Mouse (Mus musculus): ENCODE data around the gene Kdm4b. TPM values are rescaled to one million over a fixed set of nuclear protein-coding genes. Genes with fewer than 3 reads are reported as not detected.

Gene Kdm4b
- polyA plus RNA-seq, 1 experiment from 2014 or later: 36.9 TPM

GRCm38 (mm10) chr17:56350694-56351093 lies 24.8 kb downstream of the Kdm4b start:
- H3K4me1 ChIP-seq: no peaks in the 10 kb centered on the region
- 0 out of 2 replicates have a peak overlapping the region, but pooled peaks have one; percentile 21 for H3K9ac ChIP-seq
- no peaks in the 10 kb centered on the region for H3K27me3 ChIP-seq
- peaks cover 51% of the 10 kb centered on the region for H3K36me3 ChIP-seq
- no peak; the same call in 1 of the 2 replicates for ATAC-seq (ENCODE audit: insufficient number of reproducible peaks, insufficient read depth, low FRiP score, low TSS enrichment, low read depth)
- no peak overlapping the region for H3K27ac ChIP-seq
- no peak overlapping the region for H3K4me3 ChIP-seq
- WGBS: 40% methylated on average over 2 of the region's 2 CpGs
- no peak overlapping the region for H3K4me2 ChIP-seq
- no peaks in the 10 kb centered on the region for H3K9me3 ChIP-seq

GRCm38 (mm10) chr17:56356921-56357885 lies 31.3 kb downstream of the Kdm4b start:
- 76% methylated on average over 9 of the region's 9 CpGs for WGBS
- Histone ChIP-seq H3K4me3 (no peak overlapping the region), H3K27ac (no peak overlapping the region), H3K27me3 (no peaks in the 10 kb centered on the region), H3K4me2 (no peak overlapping the region), H3K9ac (no peak overlapping the region), H3K9me3 (no peaks in the 10 kb centered on the region), H3K4me1 (no peaks in the 10 kb centered on the region), H3K36me3 (peaks cover 87% of the 10 kb centered on the region)
- no peak for ATAC-seq (ENCODE audit: insufficient number of reproducible peaks, insufficient read depth, low FRiP score, low TSS enrichment, low read depth)

GRCm38 (mm10) chr17:56359183-56359725 lies 33.4 kb downstream of the Kdm4b start:
- Histone ChIP-seq H3K9ac (no peak overlapping the region), H3K4me1 (no peaks in the 10 kb centered on the region), H3K36me3 (peaks cover 88% of the 10 kb centered on the region), H3K4me3 (no peak overlapping the region), H3K27me3 (no peaks in the 10 kb centered on the region), H3K27ac (no peak overlapping the region), H3K9me3 (no peaks in the 10 kb centered on the region), H3K4me2 (no peak overlapping the region)
- WGBS: 84% methylated on average over 3 of the region's 3 CpGs
- no peak for ATAC-seq (ENCODE audit: insufficient number of reproducible peaks, insufficient read depth, low FRiP score, low TSS enrichment, low read depth)

DNA sequence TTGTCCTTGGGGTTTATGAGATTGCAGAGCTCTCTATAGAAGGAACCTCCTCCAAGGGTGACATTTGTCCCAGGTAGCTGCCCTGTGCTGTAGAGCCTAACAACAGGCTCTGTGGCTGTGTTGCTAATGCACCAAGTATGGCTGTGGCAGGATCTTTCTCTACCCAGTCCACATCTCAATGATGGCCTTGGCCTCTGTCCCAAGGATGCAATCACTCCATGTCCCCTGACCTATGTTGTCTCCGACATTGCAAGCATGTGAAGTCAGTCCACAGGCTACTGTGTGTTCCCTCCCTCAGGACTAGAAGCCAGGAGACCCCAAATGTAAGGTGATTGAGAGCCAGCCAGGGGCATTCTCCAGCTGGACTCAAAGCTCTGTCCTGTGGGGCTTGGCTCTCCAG lies 34.0 kb downstream of the Kdm4b start:
- Histone ChIP-seq H3K4me1 (no peaks in the 10 kb centered on the region), H3K4me2 (no peak overlapping the region), H3K27me3 (no peaks in the 10 kb centered on the region), H3K36me3 (peaks cover 82% of the 10 kb centered on the region), H3K9ac (no peak overlapping the region), H3K4me3 (no peak overlapping the region), H3K9me3 (no peaks in the 10 kb centered on the region), H3K27ac (no peak overlapping the region)
- 97% methylated on average over 1 of the region's 1 CpGs for WGBS
- no peak for ATAC-seq (ENCODE audit: insufficient number of reproducible peaks, insufficient read depth, low FRiP score, low TSS enrichment, low read depth)

DNA sequence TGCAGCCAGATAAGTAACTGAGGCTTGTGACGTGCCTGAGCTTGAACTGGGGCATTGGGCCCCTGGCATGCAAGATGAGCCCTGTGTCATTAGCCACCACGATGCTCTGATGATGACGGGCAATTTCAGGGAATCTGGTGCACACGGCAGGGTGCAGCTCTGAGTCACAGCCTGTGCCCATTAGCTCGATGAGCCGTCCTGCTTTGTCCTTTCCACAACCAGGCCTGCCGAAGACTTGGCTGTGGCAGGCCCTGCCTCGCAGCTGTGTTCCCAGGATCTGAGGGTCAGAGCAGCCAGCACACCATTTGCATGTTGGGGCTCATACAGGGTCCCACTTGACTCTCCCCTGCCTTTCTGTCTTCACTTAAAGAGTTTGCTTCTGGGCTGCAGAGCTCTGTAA lies 34.6 kb downstream of the Kdm4b start:
- WGBS: 64% methylated on average over 8 of the region's 8 CpGs
- Histone ChIP-seq H3K9ac (no peak overlapping the region), H3K27ac (no peak overlapping the region), H3K27me3 (no peaks in the 10 kb centered on the region), H3K4me3 (no peak overlapping the region), H3K4me2 (no peak overlapping the region), H3K36me3 (peaks cover 82% of the 10 kb centered on the region), H3K4me1 (no peaks in the 10 kb centered on the region), H3K9me3 (no peaks in the 10 kb centered on the region)
- ATAC-seq (ENCODE audit: insufficient number of reproducible peaks, insufficient read depth, low FRiP score, low TSS enrichment, low read depth): no peak

GRCm38 (mm10) chr17:56361542-56361941 lies 35.7 kb downstream of the Kdm4b start:
- H3K4me3 ChIP-seq: no peak overlapping the region

GRCm38 (mm10) chr17:56365791-56366673 lies 40.2 kb downstream of the Kdm4b start:
- no peak overlapping the region for H3K27ac ChIP-seq
- 81% methylated on average over 7 of the region's 7 CpGs for WGBS

More at GRCm38 (mm10) chr17:56361542-56361941, 35.7 kb downstream of the Kdm4b start:
- no peaks in the 10 kb centered on the region for H3K9me3 ChIP-seq
- no peak overlapping the region for H3K9ac ChIP-seq
- H3K27me3 ChIP-seq: no peaks in the 10 kb centered on the region
- H3K36me3 ChIP-seq: peaks cover 79% of the 10 kb centered on the region
- no peak overlapping the region for H3K27ac ChIP-seq
- no peak overlapping the region for H3K4me2 ChIP-seq
- no peak for ATAC-seq (ENCODE audit: insufficient number of reproducible peaks, insufficient read depth, low FRiP score, low TSS enrichment, low read depth)
- WGBS: 80% methylated on average over 2 of the region's 2 CpGs
- no peaks in the 10 kb centered on the region for H3K4me1 ChIP-seq

GRCm38 (mm10) chr17:56368291-56368790 lies 42.5 kb downstream of the Kdm4b start:
- no peaks in the 10 kb centered on the region for H3K4me1 ChIP-seq
- peaks cover 84% of the 10 kb centered on the region for H3K36me3 ChIP-seq
- H3K27me3 ChIP-seq: no peaks in the 10 kb centered on the region
- H3K9me3 ChIP-seq: no peaks in the 10 kb centered on the region
- H3K27ac ChIP-seq: no peak overlapping the region
- 90% methylated on average over 6 of the region's 6 CpGs for WGBS
- ATAC-seq (ENCODE audit: insufficient number of reproducible peaks, insufficient read depth, low FRiP score, low TSS enrichment, low read depth): no peak
- no peak overlapping the region for H3K4me3 ChIP-seq
- H3K4me2 ChIP-seq: no peak overlapping the region
- no peak overlapping the region for H3K9ac ChIP-seq

More at GRCm38 (mm10) chr17:56365791-56366673, 40.2 kb downstream of the Kdm4b start:
- H3K9ac ChIP-seq: peak overlapping the region; percentile 17; the same call in 1 of the 2 replicates
- no peaks in the 10 kb centered on the region for H3K9me3 ChIP-seq
- no peak overlapping the region for H3K4me2 ChIP-seq
- ATAC-seq (ENCODE audit: insufficient number of reproducible peaks, insufficient read depth, low FRiP score, low TSS enrichment, low read depth): no peak
- H3K36me3 ChIP-seq: peaks cover 80% of the 10 kb centered on the region
- no peak overlapping the region for H3K4me3 ChIP-seq
- H3K4me1 ChIP-seq: no peaks in the 10 kb centered on the region
- no peaks in the 10 kb centered on the region for H3K27me3 ChIP-seq

DNA sequence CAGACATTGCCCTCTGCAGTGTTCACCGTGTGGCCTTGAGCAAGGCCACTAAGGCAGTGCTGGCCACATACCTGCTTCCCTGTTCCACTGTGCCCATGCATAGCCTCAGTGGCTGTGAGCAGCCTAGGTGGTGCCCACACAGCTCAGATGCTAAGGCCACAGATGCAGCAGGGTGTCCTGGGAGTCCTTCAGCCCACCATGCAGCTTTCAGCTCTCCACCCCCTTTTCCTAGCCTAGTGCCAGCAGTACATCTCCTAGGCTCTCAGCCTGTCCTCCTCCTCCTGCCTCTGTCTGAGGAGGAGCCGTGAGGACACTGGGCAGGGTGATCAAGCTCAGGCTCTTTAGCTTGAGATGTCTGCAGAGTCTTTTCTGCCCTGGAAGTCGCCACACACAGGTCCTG lies 44.2 kb downstream of the Kdm4b start:
- ATAC-seq (ENCODE audit: insufficient number of reproducible peaks, insufficient read depth, low FRiP score, low TSS enrichment, low read depth): no peak
- peaks cover 90% of the 10 kb centered on the region for H3K36me3 ChIP-seq
- 89% methylated on average over 3 of the region's 3 CpGs for WGBS

DNA sequence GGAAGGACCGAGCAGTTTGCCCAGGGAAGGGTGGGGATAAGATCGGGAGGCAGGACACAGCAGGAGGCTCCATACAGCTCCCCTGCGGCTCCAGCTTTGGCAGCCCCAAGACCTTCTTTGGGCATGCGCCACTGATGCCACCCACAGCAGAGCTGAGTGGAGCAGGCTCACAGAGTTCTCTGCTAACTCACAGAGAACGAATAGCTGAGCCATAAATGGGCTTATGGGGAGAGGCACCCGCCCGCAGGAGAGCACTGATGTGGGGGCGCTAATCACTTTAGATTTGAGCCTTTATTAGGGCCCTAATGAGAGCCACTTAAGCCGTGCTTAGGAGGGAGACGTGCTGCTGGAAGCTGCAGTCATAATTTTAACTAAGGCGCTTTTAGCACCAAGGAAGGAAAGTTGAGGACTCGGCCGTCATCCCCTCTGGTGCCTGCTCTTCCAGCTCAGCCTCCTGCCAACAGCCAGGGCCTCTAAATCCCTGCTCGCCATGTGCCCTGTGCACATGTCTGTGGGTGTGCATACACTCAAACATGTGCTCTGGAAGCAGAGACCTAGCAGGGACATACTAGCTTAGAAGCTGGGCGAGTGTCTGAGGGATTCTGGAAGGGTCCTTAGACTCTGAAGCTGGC lies 45.3 kb downstream of the Kdm4b start:
- no peak overlapping the region for H3K4me3 ChIP-seq
- no peak overlapping the region for H3K4me2 ChIP-seq
- 87% methylated on average over 15 of the region's 15 CpGs for WGBS
- H3K9ac ChIP-seq: no peak overlapping the region
- no peaks in the 10 kb centered on the region for H3K9me3 ChIP-seq
- H3K27me3 ChIP-seq: no peaks in the 10 kb centered on the region
- no peak overlapping the region for H3K27ac ChIP-seq
- H3K36me3 ChIP-seq: peaks cover 91% of the 10 kb centered on the region
- ATAC-seq (ENCODE audit: insufficient number of reproducible peaks, insufficient read depth, low FRiP score, low TSS enrichment, low read depth): no peak
- no peaks in the 10 kb centered on the region for H3K4me1 ChIP-seq

More for the DNA sequence above, 44.2 kb downstream of the Kdm4b start:
- Histone ChIP-seq H3K9ac (0 out of 2 replicates have a peak overlapping the region, but pooled peaks have one; percentile 3), H3K27ac (no peak overlapping the region), H3K4me2 (no peak overlapping the region), H3K27me3 (no peaks in the 10 kb centered on the region), H3K4me3 (no peak overlapping the region), H3K9me3 (no peaks in the 10 kb centered on the region), H3K4me1 (no peaks in the 10 kb centered on the region)

GRCm38 (mm10) chr17:56372109-56372508 lies 46.2 kb downstream of the Kdm4b start:
- ATAC-seq (ENCODE audit: insufficient number of reproducible peaks, insufficient read depth, low FRiP score, low TSS enrichment, low read depth): no peak
- Histone ChIP-seq H3K9ac (no peak overlapping the region), H3K9me3 (no peaks in the 10 kb centered on the region), H3K27me3 (no peaks in the 10 kb centered on the region), H3K27ac (no peak overlapping the region), H3K4me1 (no peaks in the 10 kb centered on the region), H3K4me2 (no peak overlapping the region), H3K4me3 (no peak overlapping the region), H3K36me3 (peaks cover 94% of the 10 kb centered on the region)
- WGBS: 72% methylated on average over 4 of the region's 4 CpGs

Measured in embryonic facial prominence, embryonic 13.5 days (tissue).